Mouse (Mus musculus) olfactory bulb, adult 2 months (tissue): ENCODE measurements around the gene Fzd1. TPM values are rescaled to one million over a fixed set of nuclear protein-coding genes. Genes with fewer than 3 reads are reported as not detected.

Experiments used
- H3K27ac ChIP-seq: fragments of 200-500 bp; 2 replicates; pipeline ENCODE4 v1.5.1; 2012; ENCODE audit warnings: low read depth, low read length; ENCODE audit not compliant: insufficient read depth
- H3K4me1 ChIP-seq: fragments of 200-500 bp; 2 replicates; pipeline ENCODE4 v1.6.1; 2012; ENCODE audit warnings: low read length; ENCODE audit not compliant: control insufficient read depth, insufficient read depth
- H3K4me3 ChIP-seq: fragments of 200-500 bp; 2 replicates; pipeline ENCODE4 v1.5.1; 2012; ENCODE audit warnings: mild to moderate bottlenecking, low read depth, low read length, moderate library complexity; ENCODE audit not compliant: insufficient read depth
- CTCF ChIP-seq: fragments of 200-500 bp; IDR thresholded peaks from 2 replicates; pipeline ENCODE4 v1.5.1; 2012; ENCODE audit warnings: low read depth, mild to moderate bottlenecking, low read length, moderate library complexity; ENCODE audit not compliant: insufficient read depth
- POLR2A ChIP-seq: fragments of 200-500 bp; IDR thresholded peaks from 2 replicates; pipeline ENCODE4 v1.6.1; 2012; ENCODE audit warnings: mild to moderate bottlenecking, low read depth, low read length, moderate library complexity; ENCODE audit not compliant: insufficient read depth
- WGBS: fragments of 180-500 bp; shearing (Covaris S2); methylation state at CpG from one replicate; pipeline ENCODE4 v1.1.7; 2018; 5-methylcytosine and 5-hydroxymethylcytosine counted together
- polyA plus RNA-seq: library from polyadenylated mRNA; stranded (reverse); fragments of >200 nt; gene quantifications from 2 replicates; pipeline ENCODE4 v1.2.4, GENCODE M21; 2012; ENCODE audit warnings: low replicate concordance; ENCODE audit not compliant: missing spikeins, insufficient read depth, insufficient read length

Gene Fzd1
- polyA plus RNA-seq, 1 experiment, result not detected

GRCm38 (mm10) chr5:4756001-4756681 lies 1.7 kb downstream of the Fzd1 start:
- 24% methylated on average over 43 of the region's 43 CpGs for WGBS
- peaks cover 25% of the 10 kb centered on the region for H3K4me1 ChIP-seq
- H3K27ac ChIP-seq, result no peak overlapping the region
- TF ChIP-seq POLR2A, result no peak
- no peak for TF ChIP-seq CTCF
- peak overlapping the region; percentile 75 for H3K4me3 ChIP-seq

- H3K27ac ChIP-seq, result no peak overlapping the region
- WGBS, result 80% methylated on average over 11 of the region's 11 CpGs
- TF ChIP-seq CTCF (no peak), POLR2A (no peak)
- H3K4me3 ChIP-seq, result peak overlapping the region; percentile 75; the same call in 1 of the 2 replicates
- H3K4me1 ChIP-seq, result peaks cover 25% of the 10 kb centered on the region
Measured at GRCm38 (mm10) chr5:4755326-4755725, 2.5 kb downstream of the Fzd1 start.

GRCm38 (mm10) chr5:4754701-4755281 lies 3.0 kb downstream of the Fzd1 start:
- Histone ChIP-seq H3K27ac (no peak overlapping the region), H3K4me1 (peaks cover 25% of the 10 kb centered on the region), H3K4me3 (no peak overlapping the region)
- TF ChIP-seq POLR2A, result no peak
- no peak for TF ChIP-seq CTCF
- WGBS, result 61% methylated on average over 9 of the region's 9 CpGs

GRCm38 (mm10) chr5:4753161-4753560 lies 4.7 kb downstream of the Fzd1 start:
- H3K27ac ChIP-seq, result no peak overlapping the region
- H3K4me3 ChIP-seq, result no peak overlapping the region
- no peak for TF ChIP-seq CTCF
- TF ChIP-seq POLR2A, result no peak
- H3K4me1 ChIP-seq, result peaks cover 23% of the 10 kb centered on the region
- 94% methylated on average over 5 of the region's 5 CpGs for WGBS

GRCm38 (mm10) chr5:4742722-4743121 lies 15.1 kb downstream of the Fzd1 start:
- 85% methylated on average over 4 of the region's 4 CpGs for WGBS
- TF ChIP-seq POLR2A, result no peak
- TF ChIP-seq CTCF, result no peak
- Histone ChIP-seq H3K4me1 (no peaks in the 10 kb centered on the region), H3K27ac (no peak overlapping the region), H3K4me3 (no peak overlapping the region)

GRCm38 (mm10) chr5:4737013-4737412 lies 20.8 kb downstream of the Fzd1 start:
- H3K4me1 ChIP-seq, result no peaks in the 10 kb centered on the region
- H3K27ac ChIP-seq, result no peak overlapping the region
- no peak overlapping the region for H3K4me3 ChIP-seq
- TF ChIP-seq CTCF, result no peak
- no peak for TF ChIP-seq POLR2A
- 69% methylated on average over 6 of the region's 6 CpGs for WGBS

GRCm38 (mm10) chr5:4735461-4735860 lies 22.4 kb downstream of the Fzd1 start:
- no peak overlapping the region for H3K27ac ChIP-seq
- 82% methylated on average over 7 of the region's 7 CpGs for WGBS
- no peak for TF ChIP-seq CTCF
- TF ChIP-seq POLR2A, result no peak
- H3K4me1 ChIP-seq, result no peaks in the 10 kb centered on the region
- H3K4me3 ChIP-seq, result no peak overlapping the region

GRCm38 (mm10) chr5:4733239-4733638 lies 24.6 kb downstream of the Fzd1 start:
- no peak overlapping the region for H3K27ac ChIP-seq
- WGBS, result 89% methylated on average over 4 of the region's 4 CpGs

More at GRCm38 (mm10) chr5:4733239-4733638, 24.6 kb downstream of the Fzd1 start:
- TF ChIP-seq POLR2A (no peak), CTCF (no peak)
- Histone ChIP-seq H3K4me3 (no peak overlapping the region), H3K4me1 (no peaks in the 10 kb centered on the region)
